Mouse (Mus musculus): ENCODE results near the gene Nabp2.

Nabp2 gene

DNA sequence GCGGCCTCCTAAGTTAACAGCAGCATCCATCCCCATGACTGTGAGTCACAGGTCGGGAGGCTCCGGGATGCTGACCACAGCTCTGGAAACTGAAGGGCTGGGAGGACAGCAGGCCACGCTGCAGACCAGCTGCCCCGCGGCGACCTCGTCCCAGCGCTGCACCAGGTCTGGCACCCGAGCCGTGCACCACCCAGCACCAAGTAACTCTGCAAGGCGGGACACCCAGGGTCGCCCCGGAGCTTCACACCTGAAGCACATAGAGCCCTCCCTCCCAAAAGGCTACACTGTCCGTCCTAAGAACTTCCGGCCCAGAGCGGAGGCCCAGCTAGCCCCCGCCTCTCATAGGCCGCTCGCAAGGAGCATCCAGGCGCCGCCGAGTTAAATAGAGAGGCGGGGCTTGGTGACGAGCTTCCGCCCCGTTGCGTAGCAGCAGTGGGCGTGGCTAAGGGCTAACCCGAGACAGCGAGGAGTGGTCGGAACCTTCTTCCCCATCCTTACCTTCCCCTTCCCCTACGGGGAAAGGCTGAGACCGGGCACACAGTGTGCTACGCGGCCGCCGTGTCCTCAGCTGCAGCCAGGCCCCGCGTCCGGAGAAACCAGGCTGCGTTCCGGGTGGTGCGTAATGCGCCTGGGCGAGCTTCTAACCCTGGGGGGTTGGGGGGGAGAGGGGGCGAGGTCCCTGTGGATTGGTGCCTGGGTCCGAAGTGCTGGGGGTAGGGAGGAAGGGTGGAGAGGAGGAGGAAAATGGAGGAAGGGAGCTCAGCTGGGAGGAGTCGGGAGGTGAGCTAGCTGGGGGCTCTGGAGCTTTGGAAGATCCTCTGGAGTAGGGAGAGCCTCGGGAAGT lies at the start of gene Nabp2, which contains the start of gene Rnf41:
Nabp2 (minus strand) TSS at position 282 of the 844 bp plus-strand sequence.
Rnf41 (plus strand) TSS at position 447 of the 844 bp plus-strand sequence.
- DNase-seq (ENCODE audit: low spot score), result peak; percentile 87

DNA sequence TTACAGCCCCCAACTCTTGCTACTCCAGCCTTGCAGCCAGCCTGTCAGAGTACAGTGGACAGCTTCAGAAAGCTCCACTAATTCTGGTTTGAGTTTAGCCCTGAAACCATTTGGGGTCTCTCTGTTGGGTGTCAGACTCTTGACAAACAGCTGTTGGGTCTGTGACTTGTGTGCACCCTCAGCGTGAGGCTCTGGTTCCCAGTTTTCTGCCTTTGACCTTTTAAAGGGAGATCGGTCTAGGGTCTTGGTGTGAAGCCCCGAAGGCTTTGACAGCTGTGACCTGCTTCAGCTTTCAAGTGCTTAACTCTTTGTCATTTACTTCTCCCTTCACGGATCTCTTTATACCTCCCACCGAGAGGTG lies 49.0 kb upstream of the Nabp2 start:
- no peak for DNase-seq (ENCODE audit: low spot score)

DNA sequence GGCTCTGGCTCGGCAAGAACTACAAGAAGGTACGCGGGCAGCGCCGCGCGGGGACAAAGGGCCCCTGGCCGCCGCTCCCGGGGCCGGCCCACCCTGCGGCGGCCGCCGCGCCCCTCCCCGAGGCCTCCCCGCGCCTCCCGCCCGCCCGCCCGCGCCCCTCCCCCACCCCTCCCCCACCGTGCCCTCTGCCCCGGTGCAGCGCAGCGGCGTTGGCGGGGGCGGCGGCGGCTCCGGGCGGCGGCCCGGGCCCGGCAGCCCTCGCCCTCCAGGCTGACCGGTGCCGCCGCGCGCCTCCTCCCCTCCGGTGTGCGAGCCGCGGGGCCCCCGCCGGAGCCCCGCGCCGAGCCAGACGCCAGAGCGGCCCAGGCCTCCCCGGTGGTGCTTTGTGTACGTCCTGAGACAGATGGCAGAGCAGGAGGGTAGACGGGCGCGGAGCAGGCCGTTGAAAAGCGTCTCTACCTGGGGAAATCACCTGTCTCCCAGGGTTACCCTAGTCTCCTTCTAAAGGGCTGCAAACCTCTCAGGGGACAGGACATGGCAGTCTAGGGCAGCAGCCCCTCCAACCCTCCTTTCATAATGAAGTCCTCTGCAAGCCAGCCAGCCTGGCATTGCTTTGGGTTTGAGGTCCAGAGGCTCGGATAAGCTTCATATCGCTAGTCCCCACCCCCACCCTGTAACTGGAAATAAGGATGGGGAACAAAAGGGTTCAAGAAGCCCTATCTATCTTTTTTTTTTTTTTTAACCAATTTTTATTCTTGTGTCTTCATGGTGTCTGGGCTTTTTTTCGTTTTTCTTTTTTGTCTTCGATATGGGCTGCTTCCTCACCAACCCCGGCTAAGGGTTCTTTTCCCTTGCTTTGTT lies 48.3 kb upstream of the Nabp2 start:
- DNase-seq (ENCODE audit: low spot score), result no peak

GRCm38 (mm10) chr10:128458719-128459408 lies 47.6 kb upstream of the Nabp2 start, which contains the start of gene Smarcc2:
TSS of gene Smarcc2 (plus strand) at chr10:128459248.
- peak; percentile 68 for DNase-seq (ENCODE audit: low spot score)

- DNase-seq (ENCODE audit: low spot score), result peak; percentile 79
Measured at GRCm38 (mm10) chr10:128458348-128458718, 47.0 kb upstream of the Nabp2 start.

DNA sequence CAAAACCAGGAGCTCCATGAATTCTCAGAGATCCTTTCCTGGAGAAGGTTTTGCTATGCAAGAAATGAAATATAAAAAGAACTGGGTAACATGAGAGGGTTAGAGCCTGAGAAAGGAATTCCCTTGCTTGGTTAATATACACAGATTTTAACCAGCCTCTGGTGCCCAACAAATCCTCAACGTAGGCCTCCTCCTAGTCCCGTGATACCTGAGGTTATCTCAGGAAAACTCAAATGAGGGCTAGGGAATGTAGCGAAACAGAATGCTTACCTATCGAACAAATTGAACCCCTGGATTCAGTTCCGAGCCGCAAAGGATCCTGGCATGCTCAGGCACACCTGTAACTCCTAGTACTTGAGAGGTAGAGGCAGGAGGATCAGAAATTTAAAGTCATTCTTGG lies 46.4 kb upstream of the Nabp2 start:
- no peak for DNase-seq (ENCODE audit: low spot score)

DNA sequence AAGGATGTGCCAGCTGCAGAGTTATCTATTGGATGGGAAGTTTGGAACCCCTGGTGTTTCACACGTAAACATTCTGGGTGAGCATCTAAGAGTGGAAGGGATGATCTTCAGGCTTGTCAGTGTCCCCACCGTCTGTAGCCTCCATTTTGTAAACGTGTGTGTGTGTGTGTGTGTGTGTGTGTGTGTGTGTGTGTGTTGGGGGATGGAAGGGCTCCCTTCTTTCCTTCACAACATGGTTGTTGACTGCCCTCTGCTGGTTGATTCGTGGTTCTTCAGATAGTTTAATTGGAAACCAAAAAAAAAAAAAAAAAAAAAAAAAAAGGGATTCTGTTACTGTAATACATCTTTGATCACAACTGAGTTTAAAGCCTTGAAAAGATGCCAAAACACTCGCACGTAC lies 44.0 kb upstream of the Nabp2 start:
- DNase-seq (ENCODE audit: low spot score), result no peak

- DNase-seq (ENCODE audit: low spot score), result no peak
Measured at GRCm38 (mm10) chr10:128454471-128454870, 43.2 kb upstream of the Nabp2 start.

DNA sequence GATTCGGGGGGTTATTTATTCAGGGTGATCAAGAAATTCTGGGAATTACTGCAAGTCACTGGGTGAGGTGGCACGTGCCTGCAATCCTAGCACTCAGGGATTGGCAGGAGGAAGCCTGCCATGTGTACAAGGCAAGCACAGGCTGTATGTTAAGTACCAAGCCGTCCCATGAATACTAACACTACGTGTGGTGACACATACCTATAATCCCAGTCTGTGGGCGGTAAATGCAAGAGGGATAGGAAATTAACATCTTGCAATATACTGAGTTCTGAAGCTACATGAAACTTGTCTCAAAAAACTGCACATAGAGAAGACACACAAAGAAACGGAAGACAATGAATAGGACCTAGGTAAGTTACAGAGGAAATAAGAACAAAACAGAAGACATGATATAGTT lies 39.7 kb upstream of the Nabp2 start:
- DNase-seq (ENCODE audit: low spot score), result no peak

DNA sequence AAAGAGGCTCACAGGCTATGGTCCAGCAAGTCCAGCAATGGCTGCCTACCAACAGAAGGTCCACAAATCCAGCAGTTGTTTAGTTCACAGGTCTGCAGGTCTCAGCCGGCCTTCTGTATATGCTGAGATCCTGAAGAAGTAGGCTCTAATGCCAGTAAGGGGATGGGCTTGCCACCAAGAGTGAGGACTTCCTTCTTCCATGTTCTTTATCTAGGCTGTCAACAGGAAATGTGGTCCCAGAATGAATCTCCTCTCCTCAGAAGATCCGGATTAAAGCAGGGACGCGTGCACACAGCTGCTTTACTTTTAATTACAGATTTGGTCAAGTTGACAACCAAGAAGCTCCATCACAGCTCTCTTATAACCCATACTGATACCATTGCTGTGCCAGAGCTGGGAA lies 34.1 kb upstream of the Nabp2 start:
- no peak for DNase-seq (ENCODE audit: low spot score)

GRCm38 (mm10) chr10:128444354-128444753 lies 33.1 kb upstream of the Nabp2 start:
- no peak for DNase-seq (ENCODE audit: low spot score)

DNA sequence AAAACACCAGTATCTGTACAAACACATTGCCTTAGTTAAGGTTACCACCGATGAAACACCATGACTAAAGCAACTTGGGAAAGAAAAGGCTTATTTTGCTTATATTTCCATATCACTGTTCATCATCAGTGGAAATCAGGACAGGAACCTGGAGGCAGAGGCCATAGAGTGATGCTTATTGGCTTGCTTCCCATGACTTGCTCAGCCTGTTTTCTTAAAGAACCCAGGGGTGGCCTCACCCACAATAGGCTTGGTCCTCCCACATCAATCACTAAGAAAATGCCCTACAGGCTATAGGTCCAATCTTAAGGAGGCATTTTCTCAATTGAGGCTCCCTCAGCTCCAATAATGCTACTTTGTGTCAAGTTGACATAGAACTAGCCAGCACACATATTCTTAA lies 31.4 kb upstream of the Nabp2 start:
- no peak for DNase-seq (ENCODE audit: low spot score)

GRCm38 (mm10) chr10:128441324-128442119 lies 30.2 kb upstream of the Nabp2 start:
- DNase-seq (ENCODE audit: low spot score), result no peak

- DNase-seq (ENCODE audit: low spot score), result no peak
Measured at GRCm38 (mm10) chr10:128440407-128440806, 29.1 kb upstream of the Nabp2 start.

DNA sequence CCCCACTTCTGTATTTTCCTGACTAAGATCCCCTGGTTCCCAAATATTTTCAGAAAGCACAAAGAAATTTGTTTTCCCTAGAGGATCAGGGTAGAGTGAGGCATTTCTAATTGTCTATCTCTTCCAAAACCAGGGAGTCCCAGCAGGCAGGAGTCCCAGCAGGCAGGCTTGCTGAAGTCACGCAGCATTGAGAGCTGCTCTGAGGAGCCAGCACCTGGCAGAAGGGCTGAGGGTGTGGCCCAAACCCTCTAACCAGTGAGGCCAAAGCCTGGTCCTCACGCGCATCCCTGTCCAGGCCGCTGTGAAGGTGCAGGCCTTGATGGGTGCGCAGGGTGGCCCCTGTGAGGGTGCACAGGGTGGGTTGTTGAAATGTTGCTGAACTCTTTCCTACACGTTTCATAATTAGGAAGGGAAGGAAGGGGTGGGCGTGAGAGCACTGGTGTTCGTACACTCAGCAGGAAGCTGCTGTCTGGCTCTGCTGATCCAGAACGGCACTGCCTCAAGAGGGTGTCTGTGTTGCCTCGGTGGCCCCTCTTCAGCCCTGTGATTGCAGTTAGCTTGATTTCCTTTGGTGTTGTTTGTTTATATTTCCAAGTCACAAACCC lies 27.5 kb upstream of the Nabp2 start:
- no peak for DNase-seq (ENCODE audit: low spot score)

- no peak for DNase-seq (ENCODE audit: low spot score)
Measured at GRCm38 (mm10) chr10:128436376-128436775, 25.1 kb upstream of the Nabp2 start.

DNA sequence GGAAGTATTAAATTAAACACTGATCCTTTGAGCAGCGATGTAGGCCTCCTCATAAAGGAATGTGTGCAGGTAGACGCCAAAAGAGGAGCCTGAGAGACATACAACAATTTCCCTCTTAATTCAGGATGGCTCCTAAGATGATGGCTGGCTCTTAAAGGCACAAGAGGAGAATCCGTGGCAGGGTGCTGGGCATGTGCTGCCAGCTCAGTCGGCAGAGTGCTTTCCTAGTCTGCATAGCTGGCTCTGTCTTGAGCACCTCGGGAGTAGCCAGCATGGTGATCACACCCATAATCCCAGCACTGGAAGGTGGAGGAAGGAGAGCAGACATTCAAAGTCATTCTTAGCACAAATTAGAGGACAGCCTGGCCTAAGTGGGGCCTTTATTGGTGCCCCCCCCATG lies 24.6 kb upstream of the Nabp2 start:
- DNase-seq (ENCODE audit: low spot score), result no peak

DNA sequence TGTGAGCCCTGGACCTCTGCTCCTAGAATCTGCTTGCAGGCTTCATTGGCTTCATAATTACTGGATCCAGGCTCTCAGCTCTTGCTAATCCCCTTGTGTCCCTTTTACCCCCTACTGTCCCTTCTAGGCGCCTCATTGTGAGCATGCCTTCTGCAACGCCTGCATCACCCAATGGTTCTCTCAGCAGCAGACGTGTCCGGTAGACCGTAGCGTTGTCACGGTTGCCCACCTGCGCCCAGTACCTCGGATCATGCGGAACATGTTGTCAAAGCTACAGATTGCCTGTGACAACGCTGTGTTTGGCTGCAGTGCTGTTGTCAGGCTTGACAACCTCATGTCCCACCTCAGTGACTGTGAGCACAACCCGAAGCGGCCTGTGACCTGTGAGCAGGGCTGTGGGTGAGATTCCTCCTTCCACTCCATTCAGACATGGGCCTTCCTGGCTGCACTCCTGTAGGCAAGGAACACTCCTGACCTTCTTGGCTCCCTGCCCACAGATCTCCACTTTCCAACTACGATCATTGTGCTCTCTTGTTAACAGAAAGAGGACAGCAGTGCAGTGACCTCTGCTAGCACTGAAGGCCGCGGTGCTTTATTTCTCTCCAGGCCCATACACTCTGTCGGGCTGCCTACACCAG lies 24.0 kb upstream of the Nabp2 start:
- no peak for DNase-seq (ENCODE audit: low spot score)

DNA sequence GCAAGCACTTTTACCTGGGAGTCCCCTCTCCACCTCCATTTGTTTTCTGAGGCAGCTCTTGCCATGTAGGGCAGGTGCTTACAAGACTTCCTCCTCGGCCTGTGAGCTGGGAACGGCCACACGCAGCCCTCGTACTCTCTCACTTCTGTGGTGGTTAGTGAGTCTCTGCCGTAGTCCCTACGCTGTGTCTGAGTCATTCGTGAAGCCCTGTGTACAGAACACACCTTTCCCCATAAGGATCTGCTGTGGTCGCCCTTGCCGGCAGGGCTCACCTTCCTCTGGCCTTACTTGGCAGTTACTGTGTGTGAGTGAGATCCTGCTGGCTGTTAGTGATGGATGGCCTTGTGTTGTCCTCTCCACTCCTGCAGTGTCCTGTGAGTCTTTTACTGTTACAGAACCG lies 23.4 kb upstream of the Nabp2 start:
- no peak for DNase-seq (ENCODE audit: low spot score)

DNA sequence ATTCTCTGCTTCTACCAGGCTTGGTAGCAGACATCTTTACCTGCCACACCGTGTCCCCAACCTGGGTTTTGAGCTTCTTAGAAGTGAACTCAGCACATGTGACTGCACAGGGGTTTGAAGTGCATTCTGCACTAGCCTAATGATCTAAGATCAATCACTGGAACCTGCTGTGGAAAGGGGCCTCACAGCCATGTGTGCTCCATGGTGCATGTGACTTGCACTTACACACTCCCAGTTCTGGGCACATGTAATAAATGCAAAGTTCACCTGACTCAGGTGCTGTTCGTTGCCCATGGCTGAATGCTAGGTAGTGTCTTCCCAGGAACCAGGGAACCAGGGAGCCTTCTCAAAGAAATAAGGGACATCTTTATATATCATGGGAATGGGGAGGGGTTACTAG lies 22.1 kb upstream of the Nabp2 start:
- DNase-seq (ENCODE audit: low spot score), result no peak

GRCm38 (mm10) chr10:128429454-128429853 lies 18.2 kb upstream of the Nabp2 start:
- DNase-seq (ENCODE audit: low spot score), result no peak

Data from urinary bladder, postnatal 10 days (tissue).